In the genomic region with DNA sequence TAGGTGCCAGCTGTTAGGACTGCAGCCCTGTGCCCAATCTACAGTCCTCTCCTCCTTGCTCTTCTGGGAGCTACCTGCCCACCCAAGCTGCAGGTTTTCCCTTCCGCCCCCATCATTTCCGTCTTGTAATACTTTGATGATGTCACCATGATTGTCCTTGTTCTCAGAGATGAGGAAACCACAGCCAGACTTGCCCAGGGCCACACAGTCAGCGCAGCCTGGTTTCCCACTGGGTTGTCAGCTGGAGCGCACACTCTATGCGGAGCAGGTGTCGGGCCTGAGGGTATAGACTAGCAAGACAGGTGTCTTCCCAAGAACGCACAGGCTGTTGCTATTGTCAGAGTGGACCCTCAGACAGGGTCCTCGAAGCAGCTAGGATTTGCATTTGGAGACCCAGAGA, we compare ENCODE assay signal across 8 mouse cellular contexts. TPM values are rescaled to one million over a fixed set of nuclear protein-coding genes. Genes with fewer than 3 reads are reported as not detected.
A peak's percentile ranks its signal among the peaks of the same experiment; 100 is the strongest.
DNase-seq lines count a peak whose midpoint lies in the region; ATAC-seq and TF ChIP-seq lines count a peak whose summit lies in the region.

No protein-coding gene starts in this region.

- TF ChIP-seq POLR2A in limb, embryonic 14.5 days (IDR thresholded peaks at IDR 0.05; ENCODE audit: borderline replicate concordance, extremely low read depth, insufficient read depth, insufficient read length), result no peak
- no peak for TF ChIP-seq POLR2A in olfactory bulb, adult 2 months (IDR thresholded peaks at IDR 0.05; ENCODE audit: insufficient read depth, low read depth, low read length)

- no peaks in the 10 kb centered on the region for H3K9me3 ChIP-seq in limb, embryonic 14.5 days (ENCODE audit: control insufficient read depth, low read length)
- H3K9me3 ChIP-seq in limb, embryonic 10.5 days (replicated peaks), result no peaks in the 10 kb centered on the region
- no peaks in the 10 kb centered on the region for H3K9me3 ChIP-seq in liver, postnatal 0 days (ENCODE audit: low read length)

- no peak for TF ChIP-seq CTCF in olfactory bulb, adult 2 months (IDR thresholded peaks at IDR 0.05; ENCODE audit: insufficient read depth, low read depth, low read length)
- no peak for TF ChIP-seq CTCF in liver, postnatal 0 days (IDR thresholded peaks at IDR 0.05; ENCODE audit: low read depth)

- H3K27me3 ChIP-seq in limb, embryonic 14.5 days (ENCODE audit: control insufficient read depth, insufficient read depth, low read length), result no peaks in the 10 kb centered on the region
- H3K27me3 ChIP-seq in limb, embryonic 10.5 days (ENCODE audit: low read depth, poor library complexity, severe bottlenecking), result no peaks in the 10 kb centered on the region
- no peaks in the 10 kb centered on the region for H3K27me3 ChIP-seq in liver, postnatal 0 days (ENCODE audit: insufficient read depth, low read length)

- 83% methylated on average over 8 of the region's 8 CpGs for WGBS in limb, embryonic 14.5 days
- WGBS in limb, embryonic 10.5 days, result 91% methylated on average over 8 of the region's 8 CpGs
- WGBS in olfactory bulb, adult 2 months, result 88% methylated on average over 8 of the region's 8 CpGs
- 73% methylated on average over 8 of the region's 8 CpGs for WGBS in liver, postnatal 0 days (ENCODE audit: insufficient replicate concordance)

- no peaks in the 10 kb centered on the region for H3K36me3 ChIP-seq in limb, embryonic 14.5 days (ENCODE audit: control insufficient read depth, insufficient read depth, low read length)
- H3K36me3 ChIP-seq in limb, embryonic 10.5 days, result peaks cover 9% of the 10 kb centered on the region; the same call in 1 of the 2 replicates
- H3K36me3 ChIP-seq in liver, postnatal 0 days (replicated peaks; ENCODE audit: insufficient read depth, low read length), result no peaks in the 10 kb centered on the region; the same call in 1 of the 2 replicates

- H3K4me3 ChIP-seq in limb, embryonic 14.5 days (replicated peaks; ENCODE audit: low read length), result no peak overlapping the region
- no peak overlapping the region for H3K4me3 ChIP-seq in limb, embryonic 10.5 days
- H3K4me3 ChIP-seq in olfactory bulb, adult 2 months (ENCODE audit: insufficient read depth, low read depth, low read length), result no peak overlapping the region
- H3K4me3 ChIP-seq in liver, postnatal 0 days (ENCODE audit: low read depth, low read length), result no peak overlapping the region

- H3K27ac ChIP-seq in limb, embryonic 14.5 days (replicated peaks; ENCODE audit: low read depth, low read length), result no peak overlapping the region
- H3K27ac ChIP-seq in limb, embryonic 10.5 days, result no peak overlapping the region
- H3K27ac ChIP-seq in olfactory bulb, adult 2 months (ENCODE audit: insufficient read depth, low read depth, low read length), result peak overlapping the region; percentile 36; the same call in 1 of the 2 replicates
- H3K27ac ChIP-seq in liver, postnatal 0 days (ENCODE audit: low read depth), result no peak overlapping the region

- peaks cover 14% of the 10 kb centered on the region for H3K4me1 ChIP-seq in limb, embryonic 14.5 days (ENCODE audit: control insufficient read depth, insufficient read depth, low read length)
- H3K4me1 ChIP-seq in limb, embryonic 10.5 days, result peaks cover 30% of the 10 kb centered on the region
- H3K4me1 ChIP-seq in olfactory bulb, adult 2 months (ENCODE audit: control insufficient read depth, insufficient read depth, low read length), result peaks cover 55% of the 10 kb centered on the region
- H3K4me1 ChIP-seq in liver, postnatal 0 days (ENCODE audit: insufficient read depth), result peaks cover 54% of the 10 kb centered on the region

- no peak for TF ChIP-seq EP300 in liver, postnatal 0 days (IDR thresholded peaks at IDR 0.05; ENCODE audit: low read depth)

- no peak overlapping the region for H3K4me2 ChIP-seq in limb, embryonic 14.5 days (replicated peaks; ENCODE audit: low read depth, low read length, severe bottlenecking)
- H3K4me2 ChIP-seq in liver, postnatal 0 days (ENCODE audit: low read depth, low read length), result no peak overlapping the region

- ATAC-seq in limb, embryonic 14.5 days (ENCODE audit: low FRiP score, low read depth), result 0 out of 2 replicates have a peak, but pooled peaks have one; percentile 28
- no peak for ATAC-seq in liver, postnatal 0 days

- no peak overlapping the region for H3K9ac ChIP-seq in limb, embryonic 14.5 days (ENCODE audit: low read depth, low read length, severe bottlenecking)
- no peak overlapping the region for H3K9ac ChIP-seq in liver, postnatal 0 days (replicated peaks)

- peak; percentile 68 for DNase-seq in cerebellum, adult 9-10 months
- DNase-seq in cerebellum, adult 11-12 months, result no peak
- DNase-seq in limb, embryonic 14.5 days (ENCODE audit: low spot score), result no peak
- DNase-seq in limb, embryonic 10.5 days (ENCODE audit: low spot score), result no peak
- peak; percentile 49 for DNase-seq in brain, adult 2 months (ENCODE audit: low read depth, low spot score)
- DNase-seq in liver, postnatal 0 days, result no peak
- DNase-seq in left cerebral cortex, adult 11 months (ENCODE audit: low spot score), result no peak

RNA-seq across cellular contexts. Expression of a gene that starts 28.9 kb away (rescaled TPM):
- polyA plus RNA-seq in limb, embryonic 14.5 days (2012; rRNA removed), result 72.2 and 83.8 TPM in 2 replicates
- 102 and 123 TPM in 2 replicates for polyA plus RNA-seq in limb, embryonic 14.5 days (2014; fragmentation: Nextera tagmentation; extraction: Ambion mirVana)
- polyA plus RNA-seq in limb, embryonic 10.5 days (2016; fragmentation: Nextera tagmentation; extraction: Ambion mirVana), result 164 and 175 TPM in 2 replicates
- not detected in 2 replicates for polyA plus RNA-seq in olfactory bulb, adult 2 months (2012; ENCODE audit: insufficient read depth, insufficient read length, low replicate concordance, missing spikeins)
- 69.3 and 71.1 TPM in 2 replicates for polyA plus RNA-seq in liver, postnatal 0 days (2015; fragmentation: Nextera tagmentation; extraction: Ambion mirVana)

RNA-seq across cellular contexts. Expression of a gene that starts 31.2 kb away (rescaled TPM):
- 8.4 and 9.4 TPM in 2 replicates for polyA plus RNA-seq in limb, embryonic 14.5 days (2012; rRNA removed)
- 3.2 and 3.3 TPM in 2 replicates for polyA plus RNA-seq in limb, embryonic 14.5 days (2014; fragmentation: Nextera tagmentation; extraction: Ambion mirVana)
- 0.73 and 0.76 TPM in 2 replicates for polyA plus RNA-seq in limb, embryonic 10.5 days (2016; fragmentation: Nextera tagmentation; extraction: Ambion mirVana)
- not detected in 2 replicates for polyA plus RNA-seq in olfactory bulb, adult 2 months (2012; ENCODE audit: insufficient read depth, insufficient read length, low replicate concordance, missing spikeins)
- polyA plus RNA-seq in liver, postnatal 0 days (2015; fragmentation: Nextera tagmentation; extraction: Ambion mirVana), result 1.5 and 2.0 TPM in 2 replicates

RNA-seq across cellular contexts. Expression of a gene that starts 56.5 kb away (rescaled TPM):
- polyA plus RNA-seq in limb, embryonic 14.5 days (2012; rRNA removed), result 18.9 and 26.1 TPM in 2 replicates
- polyA plus RNA-seq in limb, embryonic 14.5 days (2014; fragmentation: Nextera tagmentation; extraction: Ambion mirVana), result 16.4 and 28.1 TPM in 2 replicates
- 1.7 and 3.5 TPM in 2 replicates for polyA plus RNA-seq in limb, embryonic 10.5 days (2016; fragmentation: Nextera tagmentation; extraction: Ambion mirVana)
- not detected in 2 replicates for polyA plus RNA-seq in olfactory bulb, adult 2 months (2012; ENCODE audit: insufficient read depth, insufficient read length, low replicate concordance, missing spikeins)
- 0.52 and 2.0 TPM in 2 replicates for polyA plus RNA-seq in liver, postnatal 0 days (2015; fragmentation: Nextera tagmentation; extraction: Ambion mirVana)

Comparison
In these comparisons a context has a peak if more than half of its experiments do, and no peak if none do; other contexts are left out.
1. DNase-seq: peak in cerebellum, adult 9-10 months (single experiment) and brain, adult 2 months (single experiment); none in cerebellum, adult 11-12 months (single experiment), limb, embryonic 14.5 days (single experiment), limb, embryonic 10.5 days (single experiment), liver, postnatal 0 days (single experiment) and left cerebral cortex, adult 11 months (single experiment).
2. RNA of a gene that starts 28.9 kb away (polyA plus RNA-seq): 164 to 175 TPM in limb, embryonic 10.5 days, 72.2 to 123 TPM in limb, embryonic 14.5 days and 69.3 to 71.1 TPM in liver, postnatal 0 days; not detected in olfactory bulb, adult 2 months; every median in the first group is over 10 times any median in the second.